Mouse (Mus musculus) limb, embryonic 13.5 days (tissue): ENCODE results near the gene Bnc2. TPM values are rescaled to one million over a fixed set of nuclear protein-coding genes. Genes with fewer than 3 reads are reported as not detected.

Source experiments
- ATAC-seq: fragments of 200-750 bp; cut with Nextera tagmentation; 2 replicates; pipeline ENCODE4 v1.8.0; 2017; ENCODE audit warnings: low read depth, moderate number of reproducible peaks, moderate TSS enrichment; ENCODE audit not compliant: low FRiP score
- H3K27ac ChIP-seq: fragments of 300-500 bp; sonication (generic); 2 replicates; pipeline ENCODE4 v1.5.1; 2015; ENCODE audit warnings: inconsistent platforms, mild to moderate bottlenecking, moderate library complexity
- H3K27me3 ChIP-seq: fragments of 300-500 bp; sonication (generic); 2 replicates; pipeline ENCODE4 v1.6.1; 2015; ENCODE audit warnings: mild to moderate bottlenecking, inconsistent platforms
- H3K36me3 ChIP-seq: fragments of 300-500 bp; sonication (generic); 2 replicates; pipeline ENCODE4 v1.6.1; 2015; ENCODE audit warnings: inconsistent platforms, mild to moderate bottlenecking, moderate library complexity
- H3K4me1 ChIP-seq: fragments of 300-500 bp; sonication (generic); 2 replicates; pipeline ENCODE4 v1.6.1; 2015; ENCODE audit warnings: inconsistent platforms
- H3K4me2 ChIP-seq: fragments of 300-500 bp; sonication (generic); replicated peaks from 2 replicates; pipeline ENCODE4 v1.6.1; 2015; ENCODE audit warnings: inconsistent platforms, mild to moderate bottlenecking, moderate library complexity
- H3K4me3 ChIP-seq: fragments of 300-500 bp; sonication (generic); 2 replicates; pipeline ENCODE4 v1.5.1; 2015; ENCODE audit warnings: moderate library complexity, mild to moderate bottlenecking, inconsistent platforms
- H3K9ac ChIP-seq: fragments of 300-500 bp; sonication (generic); 2 replicates; pipeline ENCODE4 v1.6.1; 2015; ENCODE audit warnings: mild to moderate bottlenecking, inconsistent platforms
- H3K9me3 ChIP-seq: fragments of 300-500 bp; sonication (generic); 2 replicates; pipeline ENCODE4 v1.6.1; 2016; ENCODE audit warnings: inconsistent platforms
- WGBS: fragments of 180-500 bp; shearing (Covaris S2); methylation state at CpG from one replicate; pipeline ENCODE4 v1.1.7; 2015; 5-methylcytosine and 5-hydroxymethylcytosine counted together
- polyA plus RNA-seq: library from polyadenylated mRNA; unstranded; fragments of >200 nt; fragmentation: Nextera tagmentation; extraction: Ambion mirVana; gene quantifications from 2 replicates; pipeline ENCODE4 v1.2.1, GENCODE M21; 2015

Gene Bnc2
- polyA plus RNA-seq, 1 experiment from 2014 or later: 38.7 TPM

DNA sequence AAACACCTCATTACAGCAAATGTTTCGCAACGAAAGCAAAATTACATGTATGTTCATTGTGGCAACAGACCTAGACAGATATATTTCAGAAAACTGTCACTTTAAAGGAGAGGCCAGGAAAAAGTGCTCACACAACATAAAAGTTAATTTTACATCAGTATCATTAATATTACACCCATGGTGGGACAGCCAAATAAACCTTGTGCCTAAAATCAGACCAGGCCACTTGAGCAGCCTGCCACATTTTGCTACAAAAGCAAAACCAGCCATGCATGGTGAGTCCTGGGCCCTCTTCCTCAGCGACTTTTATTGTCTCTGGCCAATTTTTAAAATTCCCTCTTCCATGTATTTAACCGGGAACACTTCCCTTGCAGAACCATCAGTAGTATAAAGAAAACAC lies 221.5 kb downstream of the Bnc2 start:
- 41% methylated on average over 4 of the region's 4 CpGs for WGBS
- Histone ChIP-seq H3K27me3 (no peaks in the 10 kb centered on the region), H3K9me3 (no peaks in the 10 kb centered on the region), H3K4me2 (no peak overlapping the region), H3K4me1 (peaks cover 68% of the 10 kb centered on the region), H3K9ac (no peak overlapping the region), H3K4me3 (no peak overlapping the region), H3K27ac (no peak overlapping the region), H3K36me3 (no peaks in the 10 kb centered on the region)
- no peak for ATAC-seq

GRCm38 (mm10) chr4:84452642-84453041 lies 222.4 kb downstream of the Bnc2 start:
- WGBS: 78% methylated on average over 3 of the region's 3 CpGs
- H3K4me1 ChIP-seq: peaks cover 63% of the 10 kb centered on the region
- H3K36me3 ChIP-seq: no peaks in the 10 kb centered on the region
- no peak overlapping the region for H3K4me2 ChIP-seq
- H3K27me3 ChIP-seq: no peaks in the 10 kb centered on the region
- no peak overlapping the region for H3K4me3 ChIP-seq
- ATAC-seq: no peak
- H3K9ac ChIP-seq: no peak overlapping the region
- no peak overlapping the region for H3K27ac ChIP-seq
- H3K9me3 ChIP-seq: no peaks in the 10 kb centered on the region

DNA sequence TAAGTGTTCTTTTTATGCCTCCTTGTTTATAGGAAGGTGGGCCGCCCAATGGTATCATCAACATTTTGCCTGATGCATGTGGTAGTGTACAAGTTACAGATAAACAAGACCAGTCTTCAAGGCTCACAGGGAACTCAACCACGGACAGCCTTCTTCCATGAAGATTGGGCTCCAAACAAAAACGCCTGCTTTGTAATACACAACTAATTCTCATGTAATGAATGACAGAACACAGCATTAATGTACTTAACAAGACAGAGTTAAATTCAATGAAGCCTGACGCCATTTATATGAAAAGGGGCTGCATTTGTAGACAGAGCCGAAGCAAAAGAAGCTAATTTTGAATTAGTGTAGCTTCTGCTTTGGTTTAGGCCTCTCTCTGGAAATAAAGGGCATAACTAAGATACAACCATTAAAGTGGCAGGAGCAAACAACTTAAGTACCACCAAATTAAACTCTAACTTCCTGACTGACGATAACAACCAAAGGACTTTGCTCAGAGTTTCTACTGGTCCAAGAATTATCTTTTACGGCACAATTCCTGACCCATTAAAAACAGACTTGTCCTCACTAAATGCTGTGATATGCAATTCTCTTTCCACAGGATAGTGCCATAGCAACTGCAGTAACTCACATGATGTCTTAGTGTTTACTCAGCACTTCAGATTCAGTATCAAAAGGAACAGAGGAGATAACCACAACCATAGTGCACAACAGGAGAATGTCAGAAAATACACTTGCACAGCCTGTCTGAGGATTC lies 225.6 kb downstream of the Bnc2 start:
- Histone ChIP-seq H3K4me1 (peaks cover 46% of the 10 kb centered on the region), H3K4me2 (no peak overlapping the region), H3K36me3 (no peaks in the 10 kb centered on the region), H3K9me3 (no peaks in the 10 kb centered on the region), H3K9ac (no peak overlapping the region), H3K4me3 (no peak overlapping the region), H3K27ac (no peak overlapping the region), H3K27me3 (no peaks in the 10 kb centered on the region)
- ATAC-seq: no peak
- 39% methylated on average over 7 of the region's 7 CpGs for WGBS

GRCm38 (mm10) chr4:84433324-84433723 lies 241.8 kb downstream of the Bnc2 start:
- no peaks in the 10 kb centered on the region for H3K27me3 ChIP-seq
- WGBS: 93% methylated on average over 9 of the region's 9 CpGs
- H3K9ac ChIP-seq: no peak overlapping the region
- H3K4me3 ChIP-seq: no peak overlapping the region
- 0 out of 2 replicates have a peak, but pooled peaks cover 3% of the 10 kb centered on the region for H3K9me3 ChIP-seq
- H3K4me2 ChIP-seq: no peak overlapping the region
- peaks cover 20% of the 10 kb centered on the region for H3K4me1 ChIP-seq
- H3K27ac ChIP-seq: no peak overlapping the region
- ATAC-seq: no peak
- no peaks in the 10 kb centered on the region for H3K36me3 ChIP-seq

DNA sequence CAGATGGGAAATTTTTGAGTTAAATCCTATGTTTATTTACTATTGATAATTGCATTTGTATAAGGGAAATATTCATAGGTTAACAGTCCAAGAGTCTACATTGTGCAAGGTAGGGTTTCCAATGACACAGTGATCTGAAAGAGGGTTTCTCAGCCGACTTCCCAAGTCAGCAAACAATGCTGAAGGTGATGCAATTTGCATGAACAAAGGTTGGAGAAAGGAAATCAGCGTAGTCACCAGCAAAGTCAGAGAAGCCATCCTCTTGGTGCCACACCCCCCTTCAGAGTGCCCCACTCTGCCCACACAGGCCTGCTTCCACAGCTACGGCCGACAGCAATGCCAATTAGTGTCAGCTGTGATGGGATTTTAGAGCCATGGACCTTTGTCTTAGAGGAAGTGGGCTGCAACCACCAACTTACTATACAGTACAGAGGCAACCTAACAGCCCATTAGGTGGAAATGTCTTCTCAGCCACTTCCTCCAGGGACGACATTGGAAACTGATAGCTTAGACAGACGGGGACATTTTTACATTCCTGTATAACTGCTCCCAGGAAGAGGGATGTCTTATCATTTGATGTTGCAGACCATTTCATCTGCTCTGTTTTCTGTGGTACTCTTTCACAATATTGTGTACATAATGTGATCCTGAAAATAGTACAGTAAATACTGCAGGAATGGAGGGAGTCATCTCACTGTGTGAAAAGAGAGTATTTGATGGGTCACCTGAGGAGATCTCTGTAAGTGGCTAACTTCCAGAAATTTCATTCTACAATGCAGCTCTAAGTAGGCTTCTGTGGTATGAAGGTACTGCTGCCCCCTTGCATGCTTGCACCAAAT lies 243.2 kb downstream of the Bnc2 start:
- no peak overlapping the region for H3K4me3 ChIP-seq
- H3K9ac ChIP-seq: no peak overlapping the region
- no peaks in the 10 kb centered on the region for H3K36me3 ChIP-seq
- H3K27me3 ChIP-seq: no peaks in the 10 kb centered on the region
- H3K27ac ChIP-seq: no peak overlapping the region
- 49% methylated on average over 6 of the region's 6 CpGs for WGBS
- ATAC-seq: no peak
- peaks cover 20% of the 10 kb centered on the region for H3K4me1 ChIP-seq
- no peak overlapping the region for H3K4me2 ChIP-seq
- no peaks in the 10 kb centered on the region for H3K9me3 ChIP-seq

GRCm38 (mm10) chr4:84427955-84428354 lies 247.1 kb downstream of the Bnc2 start:
- 87% methylated on average over 3 of the region's 3 CpGs for WGBS
- Histone ChIP-seq H3K4me1 (peaks cover 30% of the 10 kb centered on the region), H3K36me3 (no peaks in the 10 kb centered on the region), H3K9ac (no peak overlapping the region), H3K9me3 (no peaks in the 10 kb centered on the region), H3K4me2 (no peak overlapping the region), H3K4me3 (no peak overlapping the region), H3K27me3 (no peaks in the 10 kb centered on the region), H3K27ac (no peak overlapping the region)
- no peak for ATAC-seq

DNA sequence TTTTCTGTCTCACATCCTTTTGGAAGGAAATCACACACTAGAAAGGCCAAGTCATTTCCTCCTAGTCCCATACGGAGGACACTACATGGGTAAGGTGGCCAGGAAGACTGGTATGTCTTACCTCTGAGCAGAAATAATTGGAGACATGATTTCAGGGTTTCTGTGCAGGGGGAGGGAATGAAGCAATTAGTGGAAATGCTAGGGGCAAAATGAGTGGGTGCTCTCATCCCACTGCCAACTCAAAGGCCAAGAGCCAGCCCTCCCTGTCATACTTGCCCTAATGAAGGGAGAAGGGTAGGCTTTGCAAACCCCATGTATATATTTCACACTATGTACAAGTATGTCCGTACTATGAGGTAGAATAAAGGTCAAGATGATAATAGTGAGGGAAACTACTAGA lies 263.6 kb downstream of the Bnc2 start:
- Histone ChIP-seq H3K9me3 (no peaks in the 10 kb centered on the region), H3K27me3 (no peaks in the 10 kb centered on the region), H3K9ac (no peak overlapping the region), H3K4me3 (no peak overlapping the region), H3K36me3 (peaks cover 4% of the 10 kb centered on the region; the same call in 1 of the 2 replicates), H3K4me2 (no peak overlapping the region), H3K4me1 (peaks cover 17% of the 10 kb centered on the region), H3K27ac (no peak overlapping the region)
- ATAC-seq: no peak
- WGBS: 91% methylated on average over 2 of the region's 2 CpGs

DNA sequence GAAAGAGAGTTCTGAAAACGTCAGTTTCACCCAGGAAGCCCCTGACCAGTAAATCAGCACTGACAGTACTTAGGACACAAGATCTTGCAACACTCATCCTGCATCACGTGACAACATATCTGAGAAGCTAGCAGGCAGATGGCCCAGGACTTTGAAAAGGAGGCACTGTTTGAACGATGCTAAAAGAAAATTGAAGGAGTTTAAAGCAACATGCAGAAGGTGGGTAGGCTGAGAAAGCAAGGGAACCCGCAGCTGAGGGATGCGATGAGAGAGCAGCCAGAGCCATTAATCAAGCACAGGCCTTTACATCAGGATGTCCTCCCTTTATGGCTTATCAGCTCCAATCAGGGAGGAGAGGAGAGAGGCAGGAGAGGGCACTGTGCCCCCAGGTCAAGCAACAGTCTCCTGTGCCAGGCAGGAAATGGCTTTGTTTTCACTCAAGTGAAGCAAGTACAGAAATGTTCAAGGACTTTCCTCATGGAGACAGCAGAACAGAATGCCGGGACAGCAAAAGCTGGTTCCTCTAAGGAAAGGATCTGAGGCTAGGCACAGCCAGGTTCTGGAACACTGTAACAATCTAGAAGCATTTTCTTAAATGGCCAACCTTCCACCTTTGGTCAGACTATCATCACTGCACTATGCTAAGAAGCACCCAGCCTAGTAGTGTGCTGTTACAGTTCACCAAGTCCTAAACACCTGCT lies 267.6 kb downstream of the Bnc2 start:
- Histone ChIP-seq H3K9ac (no peak overlapping the region), H3K4me1 (peaks cover 32% of the 10 kb centered on the region), H3K4me3 (no peak overlapping the region), H3K27me3 (no peaks in the 10 kb centered on the region), H3K27ac (no peak overlapping the region), H3K4me2 (no peak overlapping the region), H3K36me3 (no peaks in the 10 kb centered on the region), H3K9me3 (no peaks in the 10 kb centered on the region)
- 35% methylated on average over 6 of the region's 6 CpGs for WGBS
- ATAC-seq: no peak

DNA sequence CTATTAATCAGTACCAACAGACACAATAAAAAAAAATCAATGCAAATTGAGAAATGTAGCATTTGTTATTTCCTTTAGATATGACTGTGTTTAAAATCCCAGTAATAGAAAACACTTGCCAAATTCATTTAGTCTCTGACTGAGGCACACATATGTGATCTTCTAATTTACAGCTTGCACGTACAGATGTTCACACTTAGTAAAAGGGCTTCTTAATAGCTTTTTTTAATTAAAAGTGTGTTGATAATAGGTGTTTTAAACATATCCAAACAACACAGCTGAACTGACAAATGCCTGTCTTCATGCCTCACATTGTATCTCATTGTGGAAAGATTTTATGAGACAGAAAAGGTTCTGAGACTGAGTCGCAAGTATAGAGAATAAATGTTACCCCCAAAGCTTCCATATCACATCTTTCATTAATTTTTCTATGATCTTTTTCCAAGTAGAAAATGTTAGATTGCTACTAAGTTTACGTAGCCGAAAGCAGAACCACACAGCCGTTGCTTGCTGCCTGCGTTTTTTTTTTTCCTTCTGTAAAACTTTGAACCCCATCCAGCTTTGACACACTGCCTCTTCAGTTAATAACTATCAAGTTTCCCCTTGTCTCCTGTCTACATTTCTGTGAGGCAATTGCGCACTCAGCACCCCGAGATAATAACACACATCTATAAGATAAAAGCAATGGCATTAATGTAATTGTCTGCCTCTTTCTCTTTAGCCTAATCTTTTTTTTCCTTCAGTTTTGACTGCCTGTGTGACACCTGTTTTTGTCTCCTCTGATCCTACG lies 271.5 kb downstream of the Bnc2 start:
- Histone ChIP-seq H3K27ac (no peak overlapping the region), H3K4me1 (peaks cover 42% of the 10 kb centered on the region), H3K4me2 (peak overlapping the region; percentile 23), H3K36me3 (no peaks in the 10 kb centered on the region), H3K4me3 (no peak overlapping the region), H3K27me3 (no peaks in the 10 kb centered on the region), H3K9me3 (no peaks in the 10 kb centered on the region), H3K9ac (no peak overlapping the region)
- no peak for ATAC-seq
- WGBS: 11% methylated on average over 9 of the region's 9 CpGs

DNA sequence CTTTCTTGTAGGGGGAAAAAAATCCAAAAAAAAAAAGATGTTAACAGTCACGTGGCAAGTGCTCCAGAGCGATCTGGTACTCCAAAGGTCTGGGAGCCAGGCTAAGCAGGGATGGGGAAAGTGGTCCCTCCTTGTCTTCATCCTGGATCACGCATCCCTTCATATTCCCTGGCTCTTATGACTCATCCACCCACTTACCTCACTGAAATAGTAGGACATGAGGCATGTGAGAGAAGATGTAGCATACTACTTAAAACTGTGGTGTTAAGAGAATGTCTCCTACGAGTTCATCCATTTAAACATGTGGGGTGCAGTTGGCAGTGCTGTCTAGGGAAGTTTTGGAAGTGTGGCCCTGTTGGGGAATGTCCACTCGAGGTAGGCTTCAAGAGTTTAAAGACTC lies 286.1 kb downstream of the Bnc2 start:
- H3K9me3 ChIP-seq: no peaks in the 10 kb centered on the region
- H3K27ac ChIP-seq: no peak overlapping the region
- 90% methylated on average over 5 of the region's 5 CpGs for WGBS
- H3K9ac ChIP-seq: no peak overlapping the region
- ATAC-seq: no peak
- no peaks in the 10 kb centered on the region for H3K27me3 ChIP-seq
- H3K4me2 ChIP-seq: no peak overlapping the region
- H3K4me1 ChIP-seq: no peaks in the 10 kb centered on the region
- no peak overlapping the region for H3K4me3 ChIP-seq
- peaks cover 18% of the 10 kb centered on the region for H3K36me3 ChIP-seq

- no peaks in the 10 kb centered on the region for H3K9me3 ChIP-seq
- ATAC-seq: no peak
- 81% methylated on average over 1 of the region's 1 CpGs for WGBS
- no peak overlapping the region for H3K4me3 ChIP-seq
- no peak overlapping the region for H3K4me2 ChIP-seq
- H3K9ac ChIP-seq: no peak overlapping the region
- H3K27me3 ChIP-seq: no peaks in the 10 kb centered on the region
- H3K4me1 ChIP-seq: peaks cover 6% of the 10 kb centered on the region
- no peak overlapping the region; the same call in 1 of the 2 replicates for H3K27ac ChIP-seq
- H3K36me3 ChIP-seq: peaks cover 12% of the 10 kb centered on the region
Measured at GRCm38 (mm10) chr4:84385156-84385555, 289.9 kb downstream of the Bnc2 start.
